Mouse (Mus musculus): ENCODE measurements at regions not wholly inside any gene's neighbourhood (a gene's known extent, or its start where the extent isn't known, plus 50 kb on each side); places are given as distances from the start of the nearest gene placed in this dataset.
"Not testable (repeated sequence)": the region's sequence is repeated elsewhere in the genome, so short reads cannot be mapped to it uniquely, and the experiment has no call there.

GRCm38 (mm10) chr1:64463715-64464290 is 68.6 kb upstream of the Creb1 start:
- Histone ChIP-seq H3K4me1 (ENCODE audit: control insufficient read depth, insufficient read depth, insufficient read length, low read length) (no peaks in the 10 kb centered on the region), H3K27ac (replicated peaks; ENCODE audit: low read depth, low read length) (no peak overlapping the region), H3K4me3 (ENCODE audit: insufficient read depth, low read depth, low read length) (no peak overlapping the region)

DNA sequence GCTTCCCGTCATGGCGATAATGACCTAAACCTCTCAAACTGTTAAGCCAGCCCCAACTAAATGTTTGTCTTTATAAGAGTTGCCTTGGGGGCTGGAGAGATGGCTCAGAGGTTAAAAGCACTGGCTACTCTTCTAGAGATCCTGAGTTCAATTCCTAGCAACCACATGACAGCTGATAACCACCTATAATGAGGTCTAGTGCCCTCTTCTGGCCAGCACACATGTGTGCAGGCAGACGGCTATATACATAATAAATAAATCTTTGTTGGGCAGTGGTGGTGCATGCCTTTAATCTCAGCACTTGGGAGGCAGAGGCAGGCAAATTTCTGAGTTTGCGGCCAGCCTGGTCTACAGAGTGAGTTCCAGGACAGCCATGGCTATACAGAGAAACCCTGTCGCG is 70.8 kb upstream of the Creb1 start:
- H3K4me3 ChIP-seq (ENCODE audit: insufficient read depth, low read depth, low read length); H3K27ac ChIP-seq (replicated peaks; ENCODE audit: low read depth, low read length); H3K4me1 ChIP-seq (ENCODE audit: control insufficient read depth, insufficient read depth, insufficient read length, low read length): not testable (repeated sequence)

DNA sequence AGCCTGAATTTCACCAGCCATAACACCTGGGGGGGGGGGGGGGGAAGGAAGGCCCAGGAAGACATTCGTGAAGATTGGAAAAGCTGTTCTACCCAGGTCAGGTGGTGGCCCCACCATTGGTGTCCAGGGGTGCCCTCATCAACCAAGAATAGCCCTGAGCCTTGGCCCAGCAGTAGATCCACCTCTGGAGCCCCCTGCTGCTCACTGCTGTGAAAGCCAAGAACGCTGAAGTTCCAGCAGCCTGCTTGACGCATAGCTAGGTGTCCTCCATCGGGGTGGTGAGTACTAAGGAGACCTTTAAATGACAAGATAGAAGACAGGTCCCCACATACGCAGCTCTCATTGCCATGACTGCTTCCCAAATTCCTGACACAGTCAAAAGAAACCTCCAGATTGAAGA is 74.6 kb upstream of the Creb1 start:
- H3K27ac ChIP-seq (replicated peaks; ENCODE audit: low read depth, low read length) = no peak overlapping the region
- no peaks in the 10 kb centered on the region for H3K4me1 ChIP-seq (ENCODE audit: control insufficient read depth, insufficient read depth, insufficient read length, low read length)
- no peak overlapping the region for H3K4me3 ChIP-seq (ENCODE audit: insufficient read depth, low read depth, low read length)

- Histone ChIP-seq H3K27ac (replicated peaks; ENCODE audit: low read depth, low read length) (no peak overlapping the region), H3K4me1 (ENCODE audit: control insufficient read depth, insufficient read depth, insufficient read length, low read length) (no peaks in the 10 kb centered on the region), H3K4me3 (ENCODE audit: insufficient read depth, low read depth, low read length) (no peak overlapping the region)
Observed at GRCm38 (mm10) chr1:64449141-64449540, 83.3 kb upstream of the Creb1 start.

GRCm38 (mm10) chr1:64448090-64448489 is 84.4 kb upstream of the Creb1 start:
- Histone ChIP-seq H3K4me3 (ENCODE audit: insufficient read depth, low read depth, low read length) (no peak overlapping the region), H3K4me1 (ENCODE audit: control insufficient read depth, insufficient read depth, insufficient read length, low read length) (no peaks in the 10 kb centered on the region), H3K27ac (replicated peaks; ENCODE audit: low read depth, low read length) (no peak overlapping the region)

GRCm38 (mm10) chr1:64446492-64446891 is 86.0 kb upstream of the Creb1 start:
- no peak overlapping the region for H3K4me3 ChIP-seq (ENCODE audit: insufficient read depth, low read depth, low read length)
- H3K27ac ChIP-seq (replicated peaks; ENCODE audit: low read depth, low read length) = no peak overlapping the region
- no peaks in the 10 kb centered on the region for H3K4me1 ChIP-seq (ENCODE audit: control insufficient read depth, insufficient read depth, insufficient read length, low read length)

DNA sequence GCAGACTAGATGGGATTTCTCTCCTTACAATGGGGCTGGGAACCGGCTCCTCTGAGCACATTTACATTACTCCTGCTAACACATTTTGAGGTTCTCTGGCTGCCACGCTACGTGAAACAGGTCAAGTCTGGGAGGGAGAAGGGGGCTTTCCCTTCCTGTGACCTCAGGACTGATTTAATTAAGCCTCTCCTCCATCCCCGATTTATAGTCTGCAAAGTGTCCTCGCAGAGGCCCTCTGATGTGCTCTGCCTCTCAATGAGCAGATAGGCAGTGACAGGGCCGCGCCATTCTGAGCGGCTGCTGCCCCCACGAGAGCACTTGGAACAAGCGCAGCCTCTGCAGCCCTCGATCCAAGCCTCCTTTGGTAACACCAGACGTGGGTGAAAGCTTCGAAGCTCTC is 86.5 kb upstream of the Creb1 start:
- no peak overlapping the region for H3K27ac ChIP-seq (replicated peaks; ENCODE audit: low read depth, low read length)
- H3K4me3 ChIP-seq (ENCODE audit: insufficient read depth, low read depth, low read length) = no peak overlapping the region
- H3K4me1 ChIP-seq (ENCODE audit: control insufficient read depth, insufficient read depth, insufficient read length, low read length) = no peaks in the 10 kb centered on the region

DNA sequence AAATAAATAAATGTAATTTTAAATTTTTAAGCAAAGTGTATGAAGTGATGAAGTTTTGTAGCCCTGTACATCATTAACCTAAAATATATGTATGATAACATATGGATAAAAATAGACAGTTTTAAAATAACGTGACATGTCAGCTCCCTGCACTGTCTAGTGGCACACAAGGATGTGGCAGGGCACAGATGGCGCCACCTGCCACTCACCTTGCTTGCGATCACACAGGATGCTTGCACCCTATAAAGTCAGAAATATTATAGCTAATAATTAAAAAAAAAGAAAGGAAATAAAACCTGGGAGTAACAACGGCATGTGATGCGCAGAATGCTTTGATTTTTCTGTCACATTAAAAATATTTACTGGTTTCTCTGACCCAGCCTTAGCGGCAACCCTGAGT is 89.0 kb upstream of the Creb1 start:
- no peak overlapping the region for H3K27ac ChIP-seq (replicated peaks; ENCODE audit: low read depth, low read length)

GRCm38 (mm10) chr1:64442179-64442874 is 90.1 kb upstream of the Creb1 start:
- Histone ChIP-seq H3K27ac (replicated peaks; ENCODE audit: low read depth, low read length) (no peak overlapping the region), H3K4me1 (ENCODE audit: control insufficient read depth, insufficient read depth, insufficient read length, low read length) (no peaks in the 10 kb centered on the region; the same call in 1 of the 2 replicates), H3K4me3 (ENCODE audit: insufficient read depth, low read depth, low read length) (no peak overlapping the region)

More for the DNA sequence above, 89.0 kb upstream of the Creb1 start:
- Histone ChIP-seq H3K4me3 (ENCODE audit: insufficient read depth, low read depth, low read length) (no peak overlapping the region), H3K4me1 (ENCODE audit: control insufficient read depth, insufficient read depth, insufficient read length, low read length) (no peaks in the 10 kb centered on the region)

DNA sequence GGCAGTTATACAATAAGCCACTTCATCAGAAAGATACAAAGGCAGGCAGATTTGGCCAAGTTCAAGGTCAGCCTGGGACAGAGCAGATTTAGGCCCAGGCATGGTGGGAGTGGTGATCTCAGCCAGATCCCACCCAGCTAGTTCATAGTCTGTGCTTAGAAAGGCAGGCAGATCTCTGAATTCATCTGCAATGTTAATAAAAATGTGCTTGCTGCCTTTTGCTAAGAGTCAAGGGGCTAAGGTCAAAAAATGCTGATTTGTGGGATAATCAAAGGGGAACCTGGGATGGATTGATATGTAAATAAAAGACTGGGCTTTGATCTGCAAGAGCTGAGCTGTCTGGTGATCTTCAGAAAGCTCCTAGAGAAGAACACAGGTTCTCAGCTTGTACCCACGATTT is 109.2 kb upstream of the Creb1 start:
- no peak overlapping the region for H3K27ac ChIP-seq (replicated peaks; ENCODE audit: low read depth, low read length)
- H3K4me1 ChIP-seq (ENCODE audit: control insufficient read depth, insufficient read depth, insufficient read length, low read length) = no peaks in the 10 kb centered on the region
- no peak overlapping the region for H3K4me3 ChIP-seq (ENCODE audit: insufficient read depth, low read depth, low read length)

- no peak overlapping the region for H3K27ac ChIP-seq (replicated peaks; ENCODE audit: low read depth, low read length)
- no peaks in the 10 kb centered on the region for H3K4me1 ChIP-seq (ENCODE audit: control insufficient read depth, insufficient read depth, insufficient read length, low read length)
- no peak overlapping the region for H3K4me3 ChIP-seq (ENCODE audit: insufficient read depth, low read depth, low read length)
Observed at GRCm38 (mm10) chr1:64418567-64418966, 113.9 kb upstream of the Creb1 start.

DNA sequence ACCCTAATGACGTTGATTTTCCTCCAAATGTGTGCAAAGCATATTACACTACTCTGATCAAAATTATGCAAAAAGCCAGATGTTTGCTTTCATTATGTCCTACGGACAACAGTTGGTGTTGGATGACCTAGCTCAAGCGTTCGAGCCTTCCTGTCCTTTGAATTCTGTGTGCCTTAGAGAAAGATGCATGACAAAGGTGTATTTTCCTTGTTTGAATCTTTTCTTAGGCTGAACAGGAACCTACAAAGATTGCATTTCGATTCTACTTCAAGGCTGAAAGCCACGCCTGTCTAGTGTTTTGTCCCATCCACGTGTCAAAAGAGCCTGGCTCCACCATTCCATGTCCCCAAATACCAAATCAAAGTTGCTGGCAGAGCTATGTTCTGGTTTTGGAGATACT is 116.5 kb upstream of the Creb1 start:
- H3K4me1 ChIP-seq (ENCODE audit: control insufficient read depth, insufficient read depth, insufficient read length, low read length) = peaks cover 3% of the 10 kb centered on the region; the same call in 1 of the 2 replicates
- no peak overlapping the region for H3K27ac ChIP-seq (replicated peaks; ENCODE audit: low read depth, low read length)
- no peak overlapping the region for H3K4me3 ChIP-seq (ENCODE audit: insufficient read depth, low read depth, low read length)

- Histone ChIP-seq H3K4me3 (ENCODE audit: insufficient read depth, low read depth, low read length) (no peak overlapping the region), H3K4me1 (ENCODE audit: control insufficient read depth, insufficient read depth, insufficient read length, low read length) (peaks cover 3% of the 10 kb centered on the region; the same call in 1 of the 2 replicates), H3K27ac (replicated peaks; ENCODE audit: low read depth, low read length) (no peak overlapping the region)
Observed at GRCm38 (mm10) chr1:64413181-64413560, 119.3 kb upstream of the Creb1 start.

DNA sequence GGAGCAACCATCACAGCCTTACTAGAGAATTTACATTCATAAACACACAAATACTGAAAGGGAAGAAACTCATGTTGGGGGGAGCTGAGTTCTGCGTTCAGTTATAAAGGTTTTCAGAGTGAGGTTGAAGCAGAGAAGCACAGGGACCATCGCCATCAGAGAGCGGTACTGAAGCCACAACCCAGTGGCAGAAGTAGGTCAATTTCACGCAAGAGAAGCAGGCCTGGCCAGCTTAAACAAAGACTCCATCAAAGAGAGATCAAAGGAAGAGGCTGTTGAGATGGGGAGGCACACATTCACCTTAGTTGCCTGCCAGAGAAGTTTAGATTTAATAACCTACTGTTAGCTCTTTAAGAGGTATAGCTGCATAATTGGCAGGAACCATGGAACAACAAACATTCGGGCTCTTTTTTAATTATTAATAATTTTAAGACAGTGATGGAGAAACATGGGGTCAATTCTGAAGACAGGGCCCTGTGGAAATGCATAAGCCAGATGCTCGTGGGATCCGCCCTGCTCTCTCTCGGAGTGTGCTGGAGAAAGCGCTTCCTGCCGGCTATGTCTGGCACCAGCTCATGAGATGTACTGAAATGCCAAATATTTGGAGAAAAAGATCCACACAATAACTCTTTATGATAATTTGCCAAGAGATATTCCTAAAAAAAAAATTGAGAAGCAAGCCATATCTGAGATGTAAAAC is 119.8 kb upstream of the Creb1 start:
- H3K27ac ChIP-seq (replicated peaks; ENCODE audit: low read depth, low read length) = no peak overlapping the region
- H3K4me1 ChIP-seq (ENCODE audit: control insufficient read depth, insufficient read depth, insufficient read length, low read length) = peaks cover 3% of the 10 kb centered on the region; the same call in 1 of the 2 replicates
- no peak overlapping the region for H3K4me3 ChIP-seq (ENCODE audit: insufficient read depth, low read depth, low read length)

DNA sequence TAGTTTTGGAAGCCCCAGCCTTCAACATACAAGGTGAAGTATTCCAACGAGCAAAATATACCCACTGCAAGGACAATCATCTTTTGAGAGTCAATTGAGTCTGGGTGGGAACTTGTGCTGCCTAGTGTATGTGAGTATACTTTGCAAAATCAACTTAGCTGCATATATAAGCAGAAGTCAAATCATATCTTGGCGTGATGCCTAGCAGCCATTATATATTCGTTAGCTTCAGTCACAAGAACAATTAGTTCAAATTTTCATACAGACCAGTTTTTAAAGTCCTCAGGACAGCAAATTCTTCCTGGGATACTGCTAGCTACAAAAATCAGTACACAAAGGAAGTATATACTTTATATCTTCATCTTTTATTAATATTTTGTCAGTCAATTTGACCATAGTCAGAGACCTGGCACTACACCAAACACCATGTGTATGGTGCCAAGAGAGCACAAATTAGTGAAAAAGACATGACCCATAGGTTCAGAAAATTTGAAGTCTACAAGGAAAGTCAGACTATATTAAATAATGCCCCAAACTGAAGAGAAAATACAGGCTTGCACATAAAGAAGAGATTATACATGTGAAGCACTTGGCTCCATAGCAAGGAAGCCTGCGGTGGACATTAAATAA is 120.5 kb upstream of the Creb1 start:
- H3K27ac ChIP-seq (replicated peaks; ENCODE audit: low read depth, low read length) = no peak overlapping the region
- peaks cover 3% of the 10 kb centered on the region; the same call in 1 of the 2 replicates for H3K4me1 ChIP-seq (ENCODE audit: control insufficient read depth, insufficient read depth, insufficient read length, low read length)
- H3K4me3 ChIP-seq (ENCODE audit: insufficient read depth, low read depth, low read length) = no peak overlapping the region

Data from brown adipose tissue, adult 24 weeks (tissue).